Mouse (Mus musculus) thymus, adult 2 months (tissue): Measurements from ENCODE around the gene Ptprd. TPM values are rescaled to one million over a fixed set of nuclear protein-coding genes. Genes with fewer than 3 reads are reported as not detected.

Experiments
- DNase-seq: peaks from one replicate; pipeline ENCODE4 v3.0.0; 2021
- H3K27ac ChIP-seq: fragments of 200-500 bp; 2 replicates; pipeline ENCODE4 v1.5.1; 2012; ENCODE audit warnings: low read length, control low read depth; ENCODE audit not compliant: control insufficient read depth, insufficient read depth
- H3K27me3 ChIP-seq: fragments of 200-500 bp; 2 replicates; pipeline ENCODE4 v1.6.1; 2012; ENCODE audit warnings: mild to moderate bottlenecking, low read length, moderate library complexity, mixed read lengths; ENCODE audit not compliant: control insufficient read depth, insufficient read depth
- H3K36me3 ChIP-seq: fragments of 200-500 bp; 2 replicates; pipeline ENCODE4 v1.6.1; 2012; ENCODE audit warnings: mild to moderate bottlenecking, low read length, moderate library complexity; ENCODE audit not compliant: control insufficient read depth, insufficient read depth
- H3K4me1 ChIP-seq: fragments of 200-500 bp; replicated peaks from 2 replicates; pipeline ENCODE4 v1.6.1; 2012; ENCODE audit warnings: low read length; ENCODE audit not compliant: control insufficient read depth, insufficient read depth
- H3K4me3 ChIP-seq: fragments of 200-500 bp; 2 replicates; pipeline ENCODE4 v1.5.1; 2012; ENCODE audit warnings: mild to moderate bottlenecking, low read length, control low read depth, moderate library complexity; ENCODE audit not compliant: control insufficient read depth, insufficient read depth
- CTCF ChIP-seq: fragments of 200-500 bp; IDR thresholded peaks from 2 replicates; pipeline ENCODE4 v1.5.1; 2012; ENCODE audit warnings: mild to moderate bottlenecking, control low read depth, low read length, moderate library complexity, borderline replicate concordance; ENCODE audit not compliant: control insufficient read depth, poor library complexity, insufficient read depth; ENCODE audit errors: extremely low read depth
- POLR2A ChIP-seq: fragments of 200-500 bp; IDR thresholded peaks from 2 replicates; pipeline ENCODE4 v1.6.1; 2012; ENCODE audit warnings: mild to moderate bottlenecking, low read length, control low read depth, moderate library complexity; ENCODE audit not compliant: control insufficient read depth, poor library complexity, insufficient read depth; ENCODE audit errors: extremely low read depth
- WGBS: fragments of 180-500 bp; shearing (Covaris S2); methylation state at CpG from one replicate; pipeline ENCODE4 v1.1.7; 2018; 5-methylcytosine and 5-hydroxymethylcytosine counted together
- polyA plus RNA-seq: library from polyadenylated mRNA; depleted of rRNA; stranded (reverse); fragments of >200 nt; gene quantifications from 2 replicates; pipeline ENCODE4 v1.2.3, GENCODE M21; 2012

Ptprd gene
- polyA plus RNA-seq, 1 experiment, result 1.0 TPM

DNA sequence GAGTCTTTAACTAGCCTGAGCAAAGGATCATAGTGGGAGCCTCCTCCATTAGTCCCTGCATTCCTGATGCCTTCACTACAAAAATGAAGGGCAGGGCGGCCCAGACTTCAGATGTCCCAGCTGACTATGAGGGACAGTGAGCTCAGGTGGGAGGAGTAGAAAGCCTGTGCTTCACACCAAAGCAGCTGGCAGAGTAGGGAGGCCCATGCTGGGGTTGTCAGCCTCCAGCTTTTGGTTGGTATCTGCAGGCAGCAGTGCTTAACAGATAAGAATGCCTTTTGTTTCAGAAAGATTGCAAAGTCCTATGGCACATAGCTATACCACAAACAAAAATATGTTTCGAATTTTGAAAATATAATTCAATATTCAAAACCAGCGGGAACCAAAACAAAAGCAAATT is 2237.0 kb downstream of the Ptprd start:
- no peak for DNase-seq
- Histone ChIP-seq H3K4me1 (no peaks in the 10 kb centered on the region), H3K36me3 (no peaks in the 10 kb centered on the region), H3K4me3 (no peak overlapping the region), H3K27me3 (no peaks in the 10 kb centered on the region), H3K27ac (no peak overlapping the region)
- no peak for TF ChIP-seq CTCF
- no peak for TF ChIP-seq POLR2A
- 95% methylated on average over 3 of the region's 3 CpGs for WGBS

DNA sequence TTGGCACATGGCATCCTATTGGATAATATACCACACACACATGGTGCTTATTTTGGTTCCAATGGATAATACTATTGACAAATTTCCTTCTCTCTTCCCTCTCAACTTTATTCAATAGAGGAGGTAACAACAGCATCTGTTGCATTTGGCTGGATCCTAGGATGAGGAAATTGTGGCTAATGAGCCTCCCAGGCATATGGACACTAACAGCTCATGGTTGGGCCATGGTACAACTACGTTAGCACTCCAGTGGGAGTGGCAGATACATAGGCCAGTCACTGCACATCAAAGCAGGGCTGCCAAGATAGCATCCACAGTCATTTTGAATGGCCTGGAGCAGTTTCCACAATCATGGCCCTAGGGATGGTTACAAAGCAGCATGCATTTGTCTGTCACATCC is 2238.4 kb downstream of the Ptprd start:
- WGBS, result 71% methylated on average over 1 of the region's 1 CpGs
- Histone ChIP-seq H3K36me3 (no peaks in the 10 kb centered on the region), H3K27ac (no peak overlapping the region), H3K4me3 (no peak overlapping the region), H3K4me1 (no peaks in the 10 kb centered on the region), H3K27me3 (no peaks in the 10 kb centered on the region)
- DNase-seq, result no peak
- TF ChIP-seq POLR2A (no peak), CTCF (no peak)

DNA sequence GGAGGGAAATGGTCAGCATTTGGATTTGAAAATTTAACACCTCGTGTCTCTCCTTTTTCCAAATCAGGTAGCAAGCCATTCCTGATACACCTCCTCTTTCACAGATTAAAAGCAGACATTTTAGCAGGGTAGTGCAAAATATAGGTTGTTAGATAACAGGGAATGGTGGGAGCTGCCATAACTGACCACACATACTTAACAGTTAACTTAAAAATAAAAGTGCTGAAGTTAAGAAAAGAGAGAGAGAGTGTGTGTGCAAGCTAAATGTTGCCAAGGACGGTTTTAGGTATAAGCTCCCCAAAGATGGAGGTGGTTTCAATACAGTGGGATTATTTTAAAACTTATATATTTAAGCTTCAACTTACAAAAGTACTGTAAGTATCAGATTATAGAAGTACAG is 2241.8 kb downstream of the Ptprd start:
- TF ChIP-seq CTCF, result no peak
- no peak for TF ChIP-seq POLR2A
- H3K4me3 ChIP-seq, result no peak overlapping the region
- WGBS, result 86% methylated on average over 2 of the region's 2 CpGs
- no peak overlapping the region for H3K27ac ChIP-seq
- no peaks in the 10 kb centered on the region for H3K4me1 ChIP-seq
- H3K36me3 ChIP-seq, result no peaks in the 10 kb centered on the region
- no peak for DNase-seq
- H3K27me3 ChIP-seq, result no peaks in the 10 kb centered on the region

DNA sequence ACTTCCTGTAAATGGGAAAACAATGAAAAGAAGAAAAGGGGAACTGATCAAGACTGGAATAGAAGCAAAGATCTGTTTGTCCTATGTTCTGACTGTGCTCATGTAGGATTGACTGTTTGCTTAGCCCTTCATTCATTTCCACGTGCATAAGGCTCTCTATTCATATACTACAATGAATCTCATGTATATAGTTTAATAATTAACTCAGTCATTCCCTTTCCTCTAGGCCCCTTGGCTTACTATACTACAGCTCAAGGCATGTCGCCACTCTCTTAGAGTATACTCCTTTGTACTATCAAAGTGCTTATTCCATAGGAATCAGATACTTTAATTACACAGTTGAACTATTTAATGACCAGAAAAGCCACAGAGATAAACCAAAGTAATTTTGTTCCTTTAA is 2243.1 kb downstream of the Ptprd start:
- Histone ChIP-seq H3K4me1 (no peaks in the 10 kb centered on the region), H3K27ac (no peak overlapping the region), H3K27me3 (no peaks in the 10 kb centered on the region), H3K36me3 (no peaks in the 10 kb centered on the region), H3K4me3 (no peak overlapping the region)
- 69% methylated on average over 2 of the region's 2 CpGs for WGBS
- no peak for DNase-seq
- TF ChIP-seq POLR2A, result no peak
- no peak for TF ChIP-seq CTCF

DNA sequence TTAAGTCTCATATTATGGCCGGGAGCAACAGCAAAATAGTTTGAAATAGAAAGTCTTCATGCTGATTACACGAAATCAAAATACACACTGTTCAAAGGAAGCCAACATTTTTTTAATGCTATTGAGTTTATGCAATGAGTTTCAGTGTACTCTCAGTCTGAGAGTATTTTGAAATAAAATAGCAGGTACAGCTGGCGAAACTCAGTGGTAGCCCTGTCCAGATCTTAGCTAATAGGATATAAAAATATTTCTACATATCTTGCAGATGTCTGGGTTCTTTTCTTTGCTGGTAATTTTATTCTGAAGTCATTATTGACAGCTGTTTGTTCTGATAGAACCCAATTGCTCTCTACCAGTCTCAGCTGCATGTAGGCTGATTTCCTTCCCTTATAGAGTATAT is 2246.0 kb downstream of the Ptprd start:
- Histone ChIP-seq H3K27ac (no peak overlapping the region), H3K4me1 (no peaks in the 10 kb centered on the region), H3K36me3 (no peaks in the 10 kb centered on the region), H3K4me3 (no peak overlapping the region), H3K27me3 (no peaks in the 10 kb centered on the region)
- no peak for DNase-seq
- 92% methylated on average over 3 of the region's 3 CpGs for WGBS
- no peak for TF ChIP-seq CTCF
- TF ChIP-seq POLR2A, result no peak

DNA sequence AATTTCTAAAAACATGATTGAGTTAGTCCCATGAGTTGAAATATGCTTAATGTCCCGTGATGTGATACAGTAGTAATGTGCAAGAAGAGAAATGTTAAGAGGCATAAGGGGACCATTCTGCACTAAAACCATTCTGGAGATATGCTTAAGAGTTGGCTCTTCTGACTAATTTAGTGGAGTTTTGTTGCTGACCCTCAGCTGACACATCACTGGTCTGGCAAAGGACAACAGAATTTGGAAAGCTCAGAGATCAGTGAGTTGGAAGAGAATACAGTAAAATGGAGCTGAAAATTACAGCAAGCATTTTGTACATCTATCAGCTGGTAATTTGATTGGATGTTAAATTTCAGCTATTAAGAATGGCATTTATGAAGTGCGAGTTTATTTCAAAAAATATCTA is 2248.8 kb downstream of the Ptprd start:
- Histone ChIP-seq H3K4me1 (no peaks in the 10 kb centered on the region), H3K36me3 (no peaks in the 10 kb centered on the region), H3K27me3 (no peaks in the 10 kb centered on the region), H3K27ac (no peak overlapping the region), H3K4me3 (no peak overlapping the region)
- WGBS, result 95% methylated on average over 2 of the region's 2 CpGs
- no peak for DNase-seq
- no peak for TF ChIP-seq CTCF
- no peak for TF ChIP-seq POLR2A

DNA sequence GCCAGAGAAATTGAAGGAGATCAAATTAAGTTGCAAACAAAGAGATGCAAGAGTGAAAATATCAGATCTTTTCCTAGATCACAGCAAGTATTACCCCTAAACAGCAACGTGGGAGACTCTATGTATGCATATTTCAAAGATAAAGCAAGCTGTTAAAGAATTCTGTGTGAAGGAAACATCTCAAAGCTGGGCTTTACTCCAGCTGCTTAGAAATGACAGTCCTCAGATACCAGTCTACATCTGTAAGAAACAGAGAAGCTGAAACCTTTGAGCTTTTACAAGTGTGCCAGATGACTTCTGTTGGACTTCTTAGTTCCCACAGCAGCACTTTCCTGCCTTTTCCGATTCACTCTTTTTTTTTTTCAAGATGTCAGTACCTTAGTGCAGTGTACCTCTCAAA is 2249.9 kb downstream of the Ptprd start:
- Histone ChIP-seq H3K36me3 (no peaks in the 10 kb centered on the region), H3K4me3 (no peak overlapping the region), H3K27ac (no peak overlapping the region), H3K4me1 (no peaks in the 10 kb centered on the region), H3K27me3 (no peaks in the 10 kb centered on the region)
- 77% methylated on average over 2 of the region's 2 CpGs for WGBS
- DNase-seq, result no peak
- TF ChIP-seq POLR2A, result no peak
- TF ChIP-seq CTCF, result no peak
